Mouse (Mus musculus) kidney, embryonic 16.5 days (tissue): Measurements from ENCODE around the gene St3gal2. TPM values are rescaled to one million over a fixed set of nuclear protein-coding genes. Genes with fewer than 3 reads are reported as not detected.

ENCODE experiments used
- microRNA-seq: library from miRNA; unstranded; fragments of <30 nt; microRNA quantifications from one replicate; pipeline ENCODE4, GENCODE M21; 2016
- polyA plus RNA-seq: library from polyadenylated mRNA; unstranded; fragments of >200 nt; fragmentation: Nextera tagmentation; extraction: Ambion mirVana; gene quantifications from 2 replicates; pipeline ENCODE4 v1.2.1, GENCODE M21; 2015

The St3gal2 gene
- polyA plus RNA-seq, 1 experiment from 2014 or later: 25.1 TPM

Small RNAs within 50 kb of the gene (microRNA-seq; reads per million reads assigned to microRNA genes)
- 0.63 reads per million for gene Mir3473d

Other genes with a start within 250 kb of the St3gal2 start
- 9.1 and 9.2 TPM in 2 replicates for gene Mtss1l, start 198.4 kb upstream of the St3gal2 start, polyA plus RNA-seq
- gene Il34, start 114.0 kb upstream of the St3gal2 start, polyA plus RNA-seq: 3.0 and 3.2 TPM in 2 replicates
- gene Cog4, start 73.3 kb upstream of the St3gal2 start, polyA plus RNA-seq: 86.9 and 88.5 TPM in 2 replicates
- gene Sf3b3, start 73.1 kb upstream of the St3gal2 start, polyA plus RNA-seq: 175 and 182 TPM in 2 replicates
- gene Fuk, start 17.4 kb upstream of the St3gal2 start, polyA plus RNA-seq: 14.8 and 16.6 TPM in 2 replicates
- 15.0 and 15.1 TPM in 2 replicates for gene Ddx19a, start 77.9 kb downstream of the St3gal2 start, polyA plus RNA-seq
- gene Ddx19b, start 111.8 kb downstream of the St3gal2 start, polyA plus RNA-seq: 6.2 and 6.8 TPM in 2 replicates
- 57.7 and 66.3 TPM in 2 replicates for gene Aars, start 113.2 kb downstream of the St3gal2 start, polyA plus RNA-seq
- gene Exosc6, start 136.4 kb downstream of the St3gal2 start, polyA plus RNA-seq: 19.1 TPM in 2 replicates
- gene Clec18a, start 172.5 kb downstream of the St3gal2 start, polyA plus RNA-seq: 87.0 and 94.7 TPM in 2 replicates
- 10.5 and 12.7 TPM in 2 replicates for gene Pdpr, start 174.7 kb downstream of the St3gal2 start, polyA plus RNA-seq